Mouse (Mus musculus): ENCODE data around the gene Wfdc6a. TPM values are rescaled to one million over a fixed set of nuclear protein-coding genes. Genes with fewer than 3 reads are reported as not detected.
"Not testable (repeated sequence)": the region's sequence is repeated elsewhere in the genome, so short reads cannot be mapped to it uniquely, and the experiment has no call there.

Gene Wfdc6a
- 1 to 10 TPM in 1 of 2 experiments, under 1 TPM in 1; 0.47 to 1.7 TPM for total RNA-seq (2021)

DNA sequence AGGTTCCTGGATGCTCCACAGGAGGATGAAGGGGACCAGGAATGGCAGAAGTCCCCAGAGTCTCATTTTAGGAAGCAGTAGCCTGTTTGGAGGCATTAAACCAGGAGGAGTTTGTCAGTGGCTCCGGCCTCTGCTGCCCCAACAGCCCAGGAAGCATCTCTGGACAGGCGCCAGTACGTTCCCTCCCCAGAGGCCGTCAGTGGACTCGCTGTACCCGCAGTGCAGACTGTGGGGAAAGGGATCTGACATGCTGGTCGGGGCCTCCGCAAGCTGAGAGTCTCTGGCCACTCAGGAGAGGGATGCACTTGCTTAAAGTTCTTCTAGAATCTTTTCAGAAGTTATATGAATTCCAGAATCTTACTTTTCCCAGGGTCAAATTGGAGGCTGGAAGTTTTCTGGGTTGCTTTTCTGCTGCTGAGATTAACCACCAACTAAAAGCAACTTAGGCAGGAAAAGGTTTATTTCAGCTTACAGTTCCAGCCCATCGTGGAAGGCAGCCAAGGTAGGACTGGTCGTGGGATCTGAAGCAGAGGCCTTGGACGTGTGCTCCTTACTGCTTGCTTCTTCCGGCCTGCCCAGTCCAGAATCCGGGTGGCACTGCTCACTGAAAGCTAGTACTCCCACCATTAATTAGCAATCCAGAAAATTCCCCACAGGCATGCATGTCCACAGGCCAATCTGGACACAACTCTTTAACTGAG lies at the start of gene Wfdc6a:
Wfdc6a (minus strand) TSS at position 423 of the 701 bp plus-strand sequence.
- intact Hi-C loops (cut with DNase I); DNase-seq (ENCODE audit: extremely low spot score in 1 of 2, low spot score in 2 of 2): not testable (repeated sequence)

DNA sequence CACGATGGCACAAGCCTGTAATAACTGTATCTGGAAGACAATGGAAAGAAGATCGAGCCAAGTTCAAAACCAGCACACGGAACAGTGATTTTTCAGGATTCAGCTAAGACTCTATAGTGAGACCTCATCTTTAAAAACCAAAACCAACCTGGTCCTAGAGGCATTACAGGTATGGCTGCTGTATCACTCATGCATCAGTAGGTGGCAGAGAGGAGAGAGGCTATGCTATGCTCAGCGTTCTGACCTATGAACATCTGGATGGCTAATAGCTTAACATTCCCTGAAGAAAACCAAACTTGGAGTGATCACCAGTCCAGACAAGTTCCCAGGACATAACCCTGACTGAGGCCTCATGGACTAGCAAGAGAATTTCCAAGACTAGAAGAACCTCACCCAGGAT lies 36.5 kb upstream of the Wfdc6a start:
- DNase-seq (ENCODE audit: extremely low spot score in 1 of 2, low spot score in 2 of 2): no peak
- intact Hi-C loops (cut with DNase I): no loop called here

DNA sequence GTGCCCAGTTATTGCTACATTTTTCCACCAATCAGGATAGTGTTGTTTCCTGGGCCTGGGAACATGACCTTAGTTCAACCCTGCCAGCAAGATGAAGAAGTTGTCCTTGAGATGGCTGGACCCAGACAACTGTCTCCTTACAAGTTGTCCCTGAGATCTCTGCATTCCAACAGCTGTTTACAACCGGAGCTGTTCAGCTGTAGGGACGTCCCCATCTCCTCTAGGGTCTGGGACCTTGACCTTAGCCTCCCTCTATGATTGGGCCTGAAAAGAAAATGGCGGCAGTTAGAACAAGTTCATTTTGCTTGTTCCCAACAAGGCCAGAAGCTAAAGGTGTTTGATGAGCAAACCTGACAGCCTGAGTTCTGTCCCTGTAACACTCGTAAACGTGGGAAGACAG lies 33.8 kb upstream of the Wfdc6a start:
- intact Hi-C loops (cut with DNase I): no loop called here
- DNase-seq (ENCODE audit: extremely low spot score in 1 of 2, low spot score in 2 of 2): no peak

DNA sequence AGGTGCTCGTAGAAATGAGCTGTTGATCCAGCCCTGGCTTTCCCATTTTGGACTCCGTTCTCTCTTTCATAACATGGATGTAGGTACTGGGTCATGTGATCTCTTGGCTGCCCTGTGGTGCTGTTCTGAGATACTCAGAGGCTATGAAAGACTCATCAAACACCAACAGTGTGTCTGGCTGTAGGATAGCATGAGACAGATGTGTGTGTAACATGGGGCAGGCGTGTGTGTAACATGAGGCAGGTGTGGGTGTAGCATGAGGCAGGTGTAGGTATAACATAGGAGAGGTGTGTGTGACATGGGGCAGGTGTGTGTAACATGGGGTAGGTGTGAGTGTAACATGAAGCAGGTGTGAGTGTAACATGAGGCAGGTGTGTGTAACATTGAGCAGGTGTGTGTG lies 30.1 kb upstream of the Wfdc6a start:
- intact Hi-C loops (cut with DNase I): no loop called here
- no peak for DNase-seq (ENCODE audit: extremely low spot score in 1 of 2, low spot score in 2 of 2)

DNA sequence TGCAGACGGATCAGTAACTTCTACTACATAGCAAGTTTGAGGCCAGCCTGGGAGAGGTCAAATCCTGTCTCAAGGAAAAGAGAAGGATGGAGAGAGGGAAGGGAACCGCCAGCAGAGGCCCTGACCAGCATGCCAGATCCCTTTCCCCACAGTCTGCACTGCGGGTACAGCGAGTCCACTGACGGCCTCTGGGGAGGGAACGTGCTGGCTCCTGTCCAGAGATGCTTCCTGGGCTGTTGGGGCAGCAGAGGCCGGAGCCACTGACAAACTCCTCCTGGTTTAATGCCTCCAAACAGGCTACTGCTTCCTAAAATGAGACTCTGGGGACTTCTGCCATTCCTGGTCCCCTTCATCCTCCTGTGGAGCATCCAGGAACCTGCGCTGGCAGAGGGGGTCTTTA lies 28.2 kb upstream of the Wfdc6a start, which contains the start of the genes Wfdc6b and Wfdc8:
Wfdc6b (plus strand) TSS at position 52 of the 400 bp plus-strand sequence.
Wfdc8 (minus strand) TSS at position 156 of the 400 bp plus-strand sequence.
- intact Hi-C loops (cut with DNase I): not testable (repeated sequence)
- DNase-seq (ENCODE audit: extremely low spot score in 1 of 2, low spot score in 2 of 2): peak in 1 of 2 experiments; percentile 68

DNA sequence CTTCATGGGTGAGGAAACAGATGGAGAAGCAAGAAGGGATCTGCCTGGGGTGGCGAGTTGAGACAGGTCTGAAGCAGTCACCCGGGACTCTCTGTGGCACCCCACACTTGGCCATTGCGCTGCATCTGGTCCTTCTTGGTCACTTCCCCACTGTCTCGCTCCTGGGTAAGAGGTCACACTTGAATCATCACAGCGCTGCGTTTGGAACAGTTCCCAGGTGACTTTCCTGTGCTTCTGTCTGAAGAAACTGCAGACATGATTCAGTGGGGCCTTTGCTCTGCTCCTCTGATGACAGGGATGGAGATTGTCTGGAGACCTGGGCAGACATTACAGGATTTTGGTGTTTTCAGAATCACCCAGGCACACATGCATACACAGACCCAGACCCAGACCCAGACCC lies 23.5 kb upstream of the Wfdc6a start:
- intact Hi-C loops (cut with DNase I): no loop called here
- no peak for DNase-seq (ENCODE audit: extremely low spot score in 1 of 2, low spot score in 2 of 2)

DNA sequence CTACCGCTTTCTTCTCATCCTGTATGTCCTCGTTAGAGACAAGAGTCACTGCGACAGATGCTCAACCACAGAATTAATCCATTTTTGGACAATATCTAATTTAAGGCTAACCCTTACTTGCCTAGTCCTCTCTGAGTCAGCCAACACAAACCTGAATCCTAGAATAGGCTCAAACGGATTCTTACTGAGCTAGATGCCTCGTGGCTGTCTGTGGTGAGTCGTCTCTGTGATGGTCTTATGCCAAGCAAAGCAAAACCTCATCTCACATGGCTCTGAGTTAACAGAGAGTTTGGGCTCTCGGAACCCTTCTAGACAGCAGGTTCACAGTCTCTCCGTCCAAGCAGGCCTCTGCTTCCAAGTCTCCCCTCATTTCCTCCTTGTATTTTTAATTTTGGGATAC lies 19.2 kb upstream of the Wfdc6a start:
- intact Hi-C loops (cut with DNase I): no loop called here
- DNase-seq (ENCODE audit: extremely low spot score in 1 of 2, low spot score in 2 of 2): no peak

DNA sequence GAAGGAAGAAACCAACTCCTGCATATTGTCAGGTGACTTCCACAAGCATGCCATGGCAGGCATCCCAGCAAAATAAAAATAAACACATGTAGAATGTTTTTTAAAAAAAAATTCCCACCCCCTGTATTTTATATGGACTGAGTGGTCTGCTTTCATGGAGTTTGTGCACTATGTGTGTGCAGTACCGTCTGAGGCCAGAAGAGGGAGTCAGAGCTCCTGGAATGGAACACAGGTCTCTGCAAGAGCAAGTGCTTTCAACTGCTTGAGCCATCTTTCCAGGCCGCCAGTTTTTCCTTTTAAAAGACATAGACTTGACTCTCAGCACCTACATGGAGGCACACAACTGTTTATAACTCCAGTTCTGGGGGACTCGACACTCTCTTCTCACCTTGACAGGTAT lies 18.2 kb upstream of the Wfdc6a start:
- intact Hi-C loops (cut with DNase I): no loop called here
- DNase-seq (ENCODE audit: extremely low spot score in 1 of 2, low spot score in 2 of 2): no peak

DNA sequence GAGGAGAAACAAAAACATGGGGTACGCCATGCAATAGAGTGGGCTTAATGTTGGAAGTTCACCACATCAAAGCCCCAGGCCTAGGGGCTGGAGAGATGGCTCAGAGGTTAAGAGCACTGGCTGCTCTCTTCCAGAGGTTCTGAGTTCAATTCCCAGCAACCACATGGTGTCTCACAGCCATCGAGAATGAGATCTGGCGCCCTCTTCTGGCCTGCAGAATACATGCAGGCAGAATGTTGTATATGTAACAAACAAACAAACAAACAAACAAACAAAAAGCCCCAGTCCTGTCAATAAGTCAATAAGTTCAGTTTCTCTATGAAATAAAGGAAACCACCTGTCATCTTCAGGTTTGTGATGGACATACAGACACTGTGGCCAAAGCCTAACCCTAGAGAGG lies 14.9 kb upstream of the Wfdc6a start:
- intact Hi-C loops (cut with DNase I): no loop called here
- no peak for DNase-seq (ENCODE audit: extremely low spot score in 1 of 2, low spot score in 2 of 2)

DNA sequence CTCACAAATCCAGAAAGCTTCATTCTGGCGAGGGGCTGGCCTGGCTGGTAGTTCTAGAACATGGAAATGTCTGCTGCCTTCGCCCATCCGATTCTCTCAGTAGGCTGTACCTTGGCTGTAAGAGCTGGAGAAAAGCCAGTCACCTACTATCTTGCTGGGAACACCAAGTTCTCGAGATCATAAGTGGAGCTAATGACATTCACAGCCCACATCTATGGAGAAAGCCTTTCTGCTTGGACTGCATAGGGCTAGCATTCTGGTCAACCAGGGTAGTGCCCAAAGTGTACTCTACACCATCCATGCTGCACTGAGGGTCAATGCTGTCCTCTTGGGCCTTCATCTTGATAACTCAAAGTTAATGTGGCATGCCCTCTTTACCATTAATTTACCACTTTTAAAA lies 8.2 kb upstream of the Wfdc6a start, which contains the start of gene Eppin:
Eppin (minus strand) TSS at position 101 of the 400 bp plus-strand sequence.
- intact Hi-C loops (cut with DNase I): no loop called here
- no peak for DNase-seq (ENCODE audit: extremely low spot score in 1 of 2, low spot score in 2 of 2)

DNA sequence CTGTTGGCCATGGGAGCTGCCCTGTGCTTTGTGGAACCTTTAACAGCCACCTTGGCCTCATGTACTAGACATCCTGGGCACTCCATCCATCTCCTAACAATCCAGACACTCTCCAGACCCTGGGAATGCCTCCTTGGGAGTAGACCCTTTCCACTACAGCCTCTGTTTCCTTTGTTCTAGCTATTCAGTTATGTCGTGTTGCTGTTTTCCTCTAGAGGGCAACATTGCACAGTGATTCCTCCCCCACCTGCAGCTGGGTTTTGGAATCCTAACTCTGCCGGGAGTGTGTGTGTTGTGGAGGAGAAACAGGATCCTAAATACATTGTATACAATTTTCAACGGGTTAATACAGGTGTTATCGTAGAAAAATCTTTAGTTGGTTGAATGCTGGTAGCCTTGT lies 6.8 kb upstream of the Wfdc6a start:
- intact Hi-C loops (cut with DNase I): loop anchor here (1.0 kb wide), 1 partner anchor 134 kb away; no protein-coding TSS in a partner anchor
- peak in 1 of 2 experiments; percentile 31 for DNase-seq (ENCODE audit: extremely low spot score in 1 of 2, low spot score in 2 of 2)

DNA sequence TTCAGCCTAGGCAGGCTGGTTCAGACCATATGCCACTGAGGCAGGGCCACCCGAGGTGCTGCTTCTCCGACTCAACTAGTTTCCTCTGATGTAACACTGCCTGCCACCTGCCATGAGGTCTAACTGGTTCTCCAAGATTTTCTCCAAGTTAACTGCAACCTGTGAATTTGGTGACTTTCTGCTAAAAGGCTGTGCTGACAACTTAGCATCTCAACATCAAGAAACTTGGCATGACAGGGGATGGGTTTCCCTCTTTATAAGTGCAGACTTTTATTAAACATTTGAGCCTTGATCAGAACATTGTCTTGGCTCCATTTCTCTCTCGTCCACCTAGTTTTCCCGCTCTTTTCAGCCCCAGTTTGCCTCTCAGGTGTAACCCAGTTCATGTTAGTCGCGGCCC lies 11.9 kb downstream of the Wfdc6a start, which contains the start of gene Spint3:
Spint3 (minus strand) TSS at position 101 of the 400 bp plus-strand sequence.
- DNase-seq (ENCODE audit: extremely low spot score in 1 of 2, low spot score in 2 of 2); intact Hi-C loops (cut with DNase I): not testable (repeated sequence)

DNA sequence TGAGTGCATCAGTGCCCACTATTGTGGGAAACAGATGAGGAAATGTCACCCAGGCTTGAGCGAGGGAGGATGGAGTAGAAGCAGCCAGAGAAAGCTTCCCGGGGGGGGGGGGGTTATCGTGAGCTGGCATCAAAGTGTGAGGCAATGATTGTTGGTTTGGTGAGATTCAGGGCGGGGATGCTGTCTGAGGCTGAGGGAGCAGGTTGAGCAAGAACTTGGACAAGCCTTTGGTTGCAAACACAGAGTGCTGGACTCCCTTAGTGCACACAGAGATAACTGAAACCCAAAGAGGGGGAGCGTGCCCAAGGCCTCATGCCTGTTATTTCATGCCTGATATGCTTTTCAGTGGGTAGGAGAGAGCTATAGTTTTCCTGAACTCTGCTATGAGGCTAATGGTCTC lies 17.8 kb downstream of the Wfdc6a start:
- intact Hi-C loops (cut with DNase I): loop anchor here (10.0 kb wide), 1 partner anchor 93 kb away; the partner anchor contains the start of gene Trp53tg5
- DNase-seq (ENCODE audit: extremely low spot score in 1 of 2, low spot score in 2 of 2): no peak

DNA sequence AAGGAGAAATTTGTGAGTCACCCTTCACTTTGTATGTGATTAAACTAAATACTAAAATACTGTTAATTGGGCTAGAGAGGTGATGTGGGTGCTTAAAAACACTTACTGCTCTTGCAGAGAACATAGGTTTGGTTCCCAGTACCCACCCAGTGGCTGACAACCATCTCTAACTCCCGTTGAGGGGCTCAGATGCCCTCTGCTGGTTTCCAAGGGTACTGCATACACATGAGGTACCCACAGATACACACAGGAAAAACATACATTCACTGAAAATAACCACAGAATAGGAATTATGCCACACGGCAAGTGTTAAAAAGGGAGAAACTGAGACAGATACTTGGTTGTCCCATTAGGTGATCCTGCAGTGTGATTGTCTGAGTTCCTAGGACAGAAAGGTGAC lies 18.2 kb downstream of the Wfdc6a start:
- DNase-seq (ENCODE audit: extremely low spot score in 1 of 2, low spot score in 2 of 2): no peak
- intact Hi-C loops (cut with DNase I): loop anchor here (10.0 kb wide), 1 partner anchor 92 kb away; the partner anchor contains the start of gene Trp53tg5

DNA sequence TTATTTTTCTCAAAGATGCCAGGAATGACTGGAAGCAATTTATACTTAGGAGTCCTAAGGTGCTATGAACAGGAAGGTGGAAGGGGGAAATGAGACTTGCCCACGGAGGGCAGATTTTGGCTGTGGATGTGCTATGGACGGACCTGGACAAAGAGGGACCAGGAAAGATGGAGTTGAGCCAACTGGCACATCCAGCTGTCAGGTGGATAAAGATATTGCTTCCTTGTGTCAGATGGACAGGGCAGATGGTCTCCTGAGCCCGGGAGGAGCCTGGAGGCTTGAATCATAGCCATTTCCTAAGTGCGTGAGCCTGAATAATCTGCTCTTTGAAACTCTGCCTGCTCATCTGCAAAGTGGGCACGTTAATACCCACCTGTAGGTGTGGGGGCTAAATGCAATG lies 20.9 kb downstream of the Wfdc6a start:
- intact Hi-C loops (cut with DNase I): loop anchor here (10.0 kb wide), 1 partner anchor 90 kb away; the partner anchor contains the start of gene Trp53tg5
- DNase-seq (ENCODE audit: extremely low spot score in 1 of 2, low spot score in 2 of 2): no peak

DNA sequence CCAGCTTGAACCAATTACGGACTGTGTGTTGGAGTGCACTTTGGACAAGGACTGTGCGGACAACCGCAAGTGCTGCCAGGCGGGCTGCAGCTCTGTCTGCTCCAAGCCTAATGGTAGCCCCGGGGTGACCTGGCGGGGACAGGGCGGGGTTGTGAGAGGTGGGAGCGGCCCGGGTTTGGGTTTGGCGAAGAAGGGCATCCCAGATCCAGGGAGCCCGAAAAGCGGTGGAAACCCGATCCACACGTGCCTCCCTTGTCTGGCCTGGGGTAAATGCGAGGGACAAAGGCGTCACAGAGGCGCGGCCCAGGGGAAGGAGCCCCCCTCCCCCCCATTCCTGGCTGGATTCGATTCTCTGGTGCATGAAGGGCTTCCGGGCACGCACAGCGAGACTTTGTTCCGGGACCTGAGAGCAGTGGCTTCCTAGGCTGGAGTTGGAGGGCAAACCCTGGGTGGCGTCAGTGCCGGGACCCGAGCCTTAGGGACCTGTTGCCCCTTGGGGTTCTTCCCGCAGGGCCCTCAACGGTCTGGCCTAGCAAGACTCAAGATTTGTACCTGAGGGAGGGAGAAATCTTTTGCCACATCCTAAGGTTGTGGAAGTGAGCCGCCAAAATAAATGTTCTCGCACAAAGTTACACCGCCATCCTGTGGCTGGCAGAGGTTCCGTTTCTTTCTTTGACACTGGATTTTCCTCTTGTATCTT lies 21.8 kb downstream of the Wfdc6a start:
- intact Hi-C loops (cut with DNase I): loop anchor here (2.0 to 10.0 kb wide), 2 partner anchors 89 to 147 kb away; partner anchors contain the start of gene Trp53tg5
- DNase-seq (ENCODE audit: extremely low spot score in 1 of 2, low spot score in 2 of 2): peak; percentile 41 to 54

DNA sequence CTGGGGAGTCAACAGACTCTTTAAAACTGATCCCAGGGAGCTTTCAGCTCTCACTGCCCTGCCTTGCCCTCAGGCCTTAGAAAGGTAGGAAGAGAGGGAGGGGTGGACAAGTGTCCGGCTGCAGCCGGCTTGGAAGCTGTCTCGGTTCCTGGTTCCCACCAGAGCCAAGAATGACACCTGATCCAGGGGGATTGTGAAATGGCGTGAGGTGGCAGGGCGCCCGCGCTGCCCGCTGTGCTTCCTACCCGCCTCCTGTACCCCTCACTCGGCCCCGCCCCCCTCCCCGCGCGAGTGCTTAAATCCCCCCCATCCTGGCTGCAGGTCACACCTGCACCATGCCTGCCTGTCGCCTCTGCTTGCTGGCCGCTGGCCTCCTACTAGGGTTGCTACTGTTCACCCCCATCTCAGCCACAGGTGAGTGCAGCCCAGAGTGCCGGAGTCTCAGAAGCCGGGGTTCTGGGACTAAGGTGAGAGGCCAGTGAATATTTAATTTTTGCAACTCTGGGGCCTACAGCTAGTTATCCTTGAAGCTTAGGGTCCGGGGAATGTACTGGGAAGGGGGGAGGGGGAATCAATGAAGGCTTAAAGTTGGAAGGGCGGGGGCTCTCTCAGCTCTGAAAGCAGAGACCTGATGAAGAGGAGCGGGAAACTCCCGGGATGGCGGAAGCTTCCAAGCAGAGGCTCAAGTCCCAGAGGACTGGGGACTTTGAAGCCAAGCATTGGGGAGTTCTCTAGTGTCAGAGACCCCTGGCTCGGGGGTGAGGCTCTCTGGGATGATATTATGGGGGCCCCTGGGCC lies 22.7 kb downstream of the Wfdc6a start, which contains the start of gene Wfdc2:
Wfdc2 (plus strand) TSS at position 23 of the 798 bp plus-strand sequence.
- intact Hi-C loops (cut with DNase I): loop anchor here (2.0 to 10.0 kb wide), 2 partner anchors 88 to 146 kb away; partner anchors contain the start of gene Trp53tg5
- DNase-seq (ENCODE audit: extremely low spot score in 1 of 2, low spot score in 2 of 2): no peak

DNA sequence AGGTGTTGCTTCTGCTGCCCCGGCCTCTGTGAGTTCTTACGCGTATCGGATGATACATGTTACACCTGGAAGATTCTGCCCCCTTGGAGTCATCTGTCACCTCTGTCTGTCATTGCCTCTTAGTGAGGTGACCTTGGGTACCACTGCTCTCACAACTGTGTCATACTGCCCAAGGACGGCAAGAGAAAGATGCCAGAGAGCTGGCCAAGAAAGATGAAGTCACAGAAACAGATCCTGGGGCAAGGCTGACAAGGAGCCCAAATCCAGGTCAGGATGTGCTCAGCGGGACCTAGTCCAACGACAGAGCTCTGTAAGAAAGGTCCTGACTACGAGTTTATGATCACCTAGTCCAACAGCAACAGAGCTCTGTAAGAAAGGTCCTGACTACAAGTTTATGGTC lies 25.1 kb downstream of the Wfdc6a start:
- intact Hi-C loops (cut with DNase I): loop anchor here (10.0 kb wide), 1 partner anchor 85 kb away; the partner anchor contains the start of gene Trp53tg5
- no peak for DNase-seq (ENCODE audit: extremely low spot score in 1 of 2, low spot score in 2 of 2)
